Mouse (Mus musculus) megakaryocyte, embryonic 14.5 days (primary cell): Measurements from ENCODE around the gene Igf1r.

Experiments used
- FLI1 ChIP-seq: IDR thresholded peaks from 2 replicates; pipeline ENCODE4 v1.6.1; 2012; ENCODE audit warnings: low read length, inconsistent platforms, mixed read lengths
- GATA1 ChIP-seq: IDR thresholded peaks from 3 replicates; pipeline ENCODE4 v1.6.1; 2012; ENCODE audit warnings: mixed read lengths, low read length, inconsistent platforms, borderline replicate concordance

GRCm38 (mm10) chr7:68189691-68190456 lies 237.2 kb downstream of the Igf1r start:
- no peak for TF ChIP-seq GATA1
- no peak for TF ChIP-seq FLI1
